Mouse (Mus musculus) lung, postnatal 0 days (tissue): Measurements from ENCODE around the gene Rptor.

ENCODE experiments used
- CTCF ChIP-seq: IDR thresholded peaks from 2 replicates; pipeline ENCODE4 v1.5.1; 2016; ENCODE audit warnings: antibody characterized with exemption, mild to moderate bottlenecking
- EP300 ChIP-seq: IDR thresholded peaks from 2 replicates; pipeline ENCODE4 v1.6.1; 2016; ENCODE audit warnings: antibody characterized with exemption, mild to moderate bottlenecking, control low read depth

DNA sequence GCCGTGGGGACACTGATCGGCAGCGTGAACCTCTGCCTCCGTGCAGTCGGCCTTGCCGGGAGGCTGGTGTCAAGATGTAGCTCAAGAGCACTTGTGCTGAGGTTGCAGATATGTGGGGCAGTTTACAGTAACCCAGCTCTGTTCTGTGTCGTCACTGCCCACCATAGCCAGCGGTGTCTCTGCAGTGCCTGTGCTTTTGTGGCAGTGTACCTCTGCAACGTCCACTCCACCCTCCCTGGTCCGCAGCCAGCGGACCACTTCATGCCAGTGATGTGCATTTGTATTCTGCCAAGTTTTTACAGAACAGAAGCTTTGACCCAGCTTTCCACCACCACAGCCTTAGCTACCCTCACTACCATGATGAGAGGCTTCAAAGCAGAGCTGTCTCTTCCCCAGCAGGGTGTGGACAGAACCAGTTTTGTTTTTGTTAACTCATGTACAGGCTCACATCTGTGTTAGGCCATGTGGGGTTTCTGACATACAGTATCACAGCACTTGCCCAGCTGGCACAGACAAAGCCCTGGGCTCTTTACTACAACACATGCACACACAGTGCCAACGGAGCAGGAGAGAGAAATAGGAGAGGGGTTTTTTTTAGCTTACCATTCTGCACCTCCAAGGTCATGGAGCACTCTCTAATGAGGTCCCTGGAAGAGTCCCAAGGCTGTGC is 182.1 kb downstream of the Rptor start:
- no peak for TF ChIP-seq EP300
- TF ChIP-seq CTCF = no peak
